Mouse (Mus musculus) left cerebral cortex, adult 9 months (tissue): Measurements from ENCODE around the gene Nrxn1.

ENCODE experiments used
- DNase-seq, 2 experiments: peaks; one replicate each; pipeline ENCODE4 v3.0.0; 2022; ENCODE audit warnings: low spot score in 2 of 2

Nrxn1 gene

GRCm38 (mm10) chr17:90451384-90451783 is 641.5 kb downstream of the Nrxn1 start:
- DNase-seq: peak in 1 of 2 experiments; percentile 25

- no peak for DNase-seq
Observed at GRCm38 (mm10) chr17:90443067-90443466, 649.8 kb downstream of the Nrxn1 start.

GRCm38 (mm10) chr17:90435836-90436235 is 657.0 kb downstream of the Nrxn1 start:
- peak in 1 of 2 experiments; percentile 56 for DNase-seq

- DNase-seq: no peak
Observed at GRCm38 (mm10) chr17:90435371-90435770, 657.5 kb downstream of the Nrxn1 start.

- DNase-seq: no peak
Observed at GRCm38 (mm10) chr17:90430211-90430610, 662.7 kb downstream of the Nrxn1 start.

- DNase-seq: peak in 1 of 2 experiments; percentile 36
Observed at GRCm38 (mm10) chr17:90425974-90426373, 666.9 kb downstream of the Nrxn1 start.

GRCm38 (mm10) chr17:90422591-90422990 is 670.3 kb downstream of the Nrxn1 start:
- DNase-seq: no peak

GRCm38 (mm10) chr17:90420757-90421156 is 672.1 kb downstream of the Nrxn1 start:
- no peak for DNase-seq

- no peak for DNase-seq
Observed at GRCm38 (mm10) chr17:90419615-90420014, 673.3 kb downstream of the Nrxn1 start.

GRCm38 (mm10) chr17:90396357-90396756 is 696.5 kb downstream of the Nrxn1 start:
- no peak for DNase-seq

GRCm38 (mm10) chr17:90394606-90395005 is 698.3 kb downstream of the Nrxn1 start:
- no peak for DNase-seq

- no peak for DNase-seq
Observed at GRCm38 (mm10) chr17:90392751-90393150, 700.1 kb downstream of the Nrxn1 start.

- peak in 1 of 2 experiments; percentile 35 for DNase-seq
Observed at GRCm38 (mm10) chr17:90390316-90391212, 702.3 kb downstream of the Nrxn1 start.

- peak in 1 of 2 experiments; percentile 31 for DNase-seq
Observed at GRCm38 (mm10) chr17:90384856-90385255, 708.0 kb downstream of the Nrxn1 start.

GRCm38 (mm10) chr17:90382496-90383443 is 710.1 kb downstream of the Nrxn1 start:
- no peak for DNase-seq

- DNase-seq: no peak
Observed at GRCm38 (mm10) chr17:90376533-90376932, 716.3 kb downstream of the Nrxn1 start.

GRCm38 (mm10) chr17:90362169-90362568 is 730.7 kb downstream of the Nrxn1 start:
- no peak for DNase-seq

- no peak for DNase-seq
Observed at GRCm38 (mm10) chr17:90349385-90350095, 743.3 kb downstream of the Nrxn1 start.

- no peak for DNase-seq
Observed at GRCm38 (mm10) chr17:90346735-90347475, 746.0 kb downstream of the Nrxn1 start.

- DNase-seq: peak in 1 of 2 experiments; percentile 16
Observed at GRCm38 (mm10) chr17:90333445-90333844, 759.4 kb downstream of the Nrxn1 start.

GRCm38 (mm10) chr17:90323674-90324073 is 769.2 kb downstream of the Nrxn1 start:
- no peak for DNase-seq
